Mouse (Mus musculus) E14TG2a.4 (cell line): ENCODE measurements around the gene Tcp11.
A peak's percentile ranks its signal among the peaks of the same experiment; 100 is the strongest.

Experiments used
- H3K27me3 ChIP-seq: 2 replicates; pipeline ENCODE4 v1.6.1; 2014; ENCODE audit warnings: low read length, control low read depth; ENCODE audit not compliant: insufficient read depth
- H3K36me3 ChIP-seq: 2 replicates; pipeline ENCODE4 v1.6.1; 2014; ENCODE audit warnings: low read length, control low read depth; ENCODE audit not compliant: insufficient read depth
- H3K4me1 ChIP-seq: replicated peaks from 2 replicates; pipeline ENCODE4 v1.6.1; 2014; ENCODE audit warnings: low read depth, low read length, control low read depth
- H3K4me3 ChIP-seq: replicated peaks from 2 replicates; pipeline ENCODE4 v1.5.1; 2014; ENCODE audit warnings: mild to moderate bottlenecking, low read length
- H3K9me3 ChIP-seq: 2 replicates; pipeline ENCODE4 v1.6.1; 2014; ENCODE audit warnings: low read length, control low read depth
- CTCF ChIP-seq: conservative IDR thresholded peaks from 2 replicates; pipeline ENCODE4 v1.5.1; 2014; ENCODE audit warnings: low read length
- NANOG ChIP-seq: IDR thresholded peaks from 2 replicates; pipeline ENCODE4 v1.6.1; 2014; ENCODE audit warnings: borderline replicate concordance, low read length, mixed read lengths
- POU5F1 ChIP-seq: IDR thresholded peaks from 2 replicates; pipeline ENCODE4 v1.6.1; 2014; ENCODE audit warnings: low read length, borderline replicate concordance

Tcp11 gene

DNA sequence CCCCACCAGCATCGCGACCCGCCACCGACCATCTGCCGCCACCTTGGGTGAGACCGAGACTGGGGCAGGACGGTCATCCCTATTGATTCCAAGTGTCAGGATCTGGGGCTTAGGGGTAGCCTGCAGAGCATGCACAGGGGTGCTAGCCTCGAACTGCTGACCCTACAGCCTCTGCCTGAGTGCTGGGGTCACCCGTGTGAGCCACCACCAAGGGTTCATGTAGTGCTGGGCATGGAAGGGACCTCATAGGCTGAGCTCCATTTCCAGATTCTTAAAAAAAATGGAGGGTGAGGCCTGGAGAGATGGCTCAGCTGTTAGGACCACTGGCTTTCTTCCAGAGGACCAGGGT is 352 bp upstream of the Tcp11 start:
- H3K4me1 ChIP-seq = peaks cover 71% of the 10 kb centered on the region
- H3K4me3 ChIP-seq = peak overlapping the region; percentile 96
- no peaks in the 10 kb centered on the region for H3K36me3 ChIP-seq
- TF ChIP-seq NANOG (no peak), CTCF (no peak), POU5F1 (no peak)
- no peaks in the 10 kb centered on the region for H3K9me3 ChIP-seq
- no peaks in the 10 kb centered on the region for H3K27me3 ChIP-seq

DNA sequence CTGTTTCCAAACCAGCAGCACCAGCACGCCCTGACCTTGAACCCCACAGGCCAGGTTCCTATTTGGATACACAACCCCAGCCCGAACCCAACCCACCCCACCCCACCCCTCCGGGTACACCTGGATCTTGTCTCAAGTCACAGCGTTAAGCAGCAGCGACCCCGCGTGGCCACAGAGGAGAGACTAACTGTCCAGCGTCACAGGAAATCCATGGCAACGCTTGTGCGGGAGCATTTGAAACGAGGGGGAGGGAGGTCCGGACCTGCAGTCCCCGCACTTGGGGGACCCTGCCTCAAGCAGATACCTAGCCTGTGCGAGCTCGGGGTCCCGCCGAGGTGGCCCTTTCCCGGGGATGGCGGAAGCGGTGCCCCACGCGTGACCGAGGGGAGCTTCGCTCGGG is 821 bp downstream of the Tcp11 start:
- TF ChIP-seq NANOG = no peak
- no peak for TF ChIP-seq POU5F1
- TF ChIP-seq CTCF = peak; percentile 43
- peak overlapping the region; percentile 96 for H3K4me3 ChIP-seq
- no peaks in the 10 kb centered on the region for H3K36me3 ChIP-seq
- H3K9me3 ChIP-seq = no peaks in the 10 kb centered on the region
- H3K27me3 ChIP-seq = no peaks in the 10 kb centered on the region; the same call in 1 of the 2 replicates
- peaks cover 62% of the 10 kb centered on the region for H3K4me1 ChIP-seq

- Histone ChIP-seq H3K4me3 (no peak overlapping the region), H3K27me3 (no peaks in the 10 kb centered on the region; the same call in 1 of the 2 replicates), H3K4me1 (peaks cover 53% of the 10 kb centered on the region), H3K9me3 (0 out of 2 replicates have a peak, but pooled peaks cover 4% of the 10 kb centered on the region), H3K36me3 (no peaks in the 10 kb centered on the region)
- no peak for TF ChIP-seq CTCF
- TF ChIP-seq POU5F1 = no peak
- TF ChIP-seq NANOG = no peak
Observed at GRCm38 (mm10) chr17:28078028-28078427, 2.4 kb downstream of the Tcp11 start.

GRCm38 (mm10) chr17:28074486-28074885 is 6.0 kb downstream of the Tcp11 start:
- peaks cover 39% of the 10 kb centered on the region for H3K4me1 ChIP-seq
- TF ChIP-seq NANOG = no peak
- TF ChIP-seq POU5F1 = no peak
- 0 out of 2 replicates have a peak, but pooled peaks cover 4% of the 10 kb centered on the region for H3K9me3 ChIP-seq
- H3K27me3 ChIP-seq = no peaks in the 10 kb centered on the region; the same call in none of the 2 replicates
- no peaks in the 10 kb centered on the region for H3K36me3 ChIP-seq
- H3K4me3 ChIP-seq = no peak overlapping the region

DNA sequence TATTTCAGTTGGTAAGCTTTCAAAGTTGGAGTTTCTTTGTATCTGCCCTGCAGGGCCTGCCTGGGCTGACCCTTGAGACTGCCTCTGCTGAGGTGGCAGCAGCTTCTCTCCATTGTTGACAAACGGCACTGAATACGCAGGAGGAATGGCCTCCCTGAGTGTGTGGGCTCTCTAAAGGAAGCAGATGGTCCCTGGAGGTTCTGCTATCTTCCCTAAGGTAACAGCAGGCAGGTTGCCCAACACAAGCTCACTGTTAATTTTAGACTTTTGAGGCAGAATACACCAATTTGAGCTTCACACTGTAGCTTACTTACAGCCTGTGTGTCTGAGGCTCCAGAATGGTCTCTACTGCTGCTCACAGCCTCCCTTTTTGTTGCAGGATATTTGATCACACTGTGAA is 7.7 kb downstream of the Tcp11 start:
- Histone ChIP-seq H3K4me1 (peaks cover 33% of the 10 kb centered on the region), H3K36me3 (no peaks in the 10 kb centered on the region), H3K9me3 (0 out of 2 replicates have a peak, but pooled peaks cover 4% of the 10 kb centered on the region), H3K27me3 (no peaks in the 10 kb centered on the region; the same call in none of the 2 replicates), H3K4me3 (no peak overlapping the region)
- TF ChIP-seq NANOG (no peak), POU5F1 (no peak), CTCF (no peak)

GRCm38 (mm10) chr17:28070256-28070655 is 10.2 kb downstream of the Tcp11 start:
- H3K4me3 ChIP-seq = no peak overlapping the region
- no peak for TF ChIP-seq CTCF
- no peak for TF ChIP-seq NANOG
- no peak for TF ChIP-seq POU5F1
- no peaks in the 10 kb centered on the region for H3K36me3 ChIP-seq
- H3K27me3 ChIP-seq = no peaks in the 10 kb centered on the region; the same call in none of the 2 replicates
- 0 out of 2 replicates have a peak, but pooled peaks cover 4% of the 10 kb centered on the region for H3K9me3 ChIP-seq
- peaks cover 44% of the 10 kb centered on the region for H3K4me1 ChIP-seq

GRCm38 (mm10) chr17:28069446-28069845 is 11.0 kb downstream of the Tcp11 start:
- Histone ChIP-seq H3K4me1 (peaks cover 41% of the 10 kb centered on the region), H3K27me3 (no peaks in the 10 kb centered on the region; the same call in 1 of the 2 replicates), H3K4me3 (peak overlapping the region; percentile 51), H3K9me3 (0 out of 2 replicates have a peak, but pooled peaks cover 4% of the 10 kb centered on the region), H3K36me3 (no peaks in the 10 kb centered on the region)
- no peak for TF ChIP-seq CTCF
- TF ChIP-seq POU5F1 = no peak
- TF ChIP-seq NANOG = no peak

DNA sequence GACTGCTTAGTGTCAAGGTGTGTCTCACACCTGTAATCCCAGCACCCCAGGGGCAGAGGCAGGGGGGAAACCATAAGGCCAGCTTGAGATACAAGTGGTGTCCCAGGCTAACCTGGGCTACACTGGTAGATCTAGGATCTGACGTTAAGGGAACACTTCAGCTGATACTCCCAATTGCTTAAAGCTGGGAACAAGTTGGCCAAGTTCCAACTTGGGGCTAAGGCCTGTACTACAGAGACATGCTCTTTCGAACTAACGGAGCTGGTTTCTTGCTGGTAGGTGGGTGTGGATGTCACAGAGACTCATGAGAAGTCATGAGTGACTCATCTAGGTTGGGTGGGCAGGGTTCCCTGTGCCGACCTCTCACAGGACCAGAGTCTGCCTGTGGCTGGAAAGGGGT is 13.1 kb downstream of the Tcp11 start:
- peaks cover 36% of the 10 kb centered on the region for H3K4me1 ChIP-seq
- H3K4me3 ChIP-seq = peak overlapping the region; percentile 32; the same call in 1 of the 2 replicates
- peaks cover 6% of the 10 kb centered on the region for H3K36me3 ChIP-seq
- TF ChIP-seq NANOG = no peak
- H3K9me3 ChIP-seq = no peaks in the 10 kb centered on the region
- H3K27me3 ChIP-seq = no peaks in the 10 kb centered on the region; the same call in 1 of the 2 replicates

GRCm38 (mm10) chr17:28063163-28063562 is 17.3 kb downstream of the Tcp11 start:
- peaks cover 40% of the 10 kb centered on the region for H3K36me3 ChIP-seq
- TF ChIP-seq NANOG = no peak
- no peak for TF ChIP-seq CTCF
- no peak for TF ChIP-seq POU5F1
- peaks cover 57% of the 10 kb centered on the region for H3K4me1 ChIP-seq
- no peak overlapping the region for H3K4me3 ChIP-seq
- no peaks in the 10 kb centered on the region for H3K27me3 ChIP-seq
- no peaks in the 10 kb centered on the region for H3K9me3 ChIP-seq
